Mouse (Mus musculus) hindbrain, embryonic 11.5 days (tissue): ENCODE results near the gene Nek10. TPM values are rescaled to one million over a fixed set of nuclear protein-coding genes. Genes with fewer than 3 reads are reported as not detected.

ENCODE experiments used
- ATAC-seq: fragments of 200-750 bp; cut with Nextera tagmentation; 2 replicates; pipeline ENCODE4 v1.8.0; 2017; ENCODE audit warnings: mild to moderate bottlenecking, moderate TSS enrichment, moderate library complexity; ENCODE audit not compliant: low FRiP score
- DNase-seq: peaks from one replicate; pipeline ENCODE4 v3.0.0-alpha.2; 2015; ENCODE audit warnings: low spot score
- H3K27ac ChIP-seq: fragments of 300-500 bp; sonication (generic); 2 replicates; pipeline ENCODE4 v1.5.1; 2014; ENCODE audit warnings: mild to moderate bottlenecking, low read depth, low read length
- H3K27me3 ChIP-seq: fragments of 300-500 bp; sonication (generic); 2 replicates; pipeline ENCODE4 v1.6.1; 2014; ENCODE audit warnings: mild to moderate bottlenecking, low read length, moderate library complexity, mixed read lengths; ENCODE audit not compliant: control insufficient read depth, insufficient read depth
- H3K36me3 ChIP-seq: fragments of 300-500 bp; sonication (generic); 2 replicates; pipeline ENCODE4 v1.6.1; 2014; ENCODE audit warnings: mild to moderate bottlenecking, low read length, moderate library complexity, mixed read lengths; ENCODE audit not compliant: control insufficient read depth, insufficient read depth
- H3K4me1 ChIP-seq: fragments of 300-500 bp; sonication (generic); replicated peaks from 2 replicates; pipeline ENCODE4 v1.6.1; 2014; ENCODE audit warnings: low read length, mixed read lengths; ENCODE audit not compliant: control insufficient read depth, insufficient read depth
- H3K4me2 ChIP-seq: fragments of 300-500 bp; sonication (generic); replicated peaks from 2 replicates; pipeline ENCODE4 v1.6.1; 2014; ENCODE audit warnings: mild to moderate bottlenecking, low read depth, low read length
- H3K4me3 ChIP-seq: fragments of 300-500 bp; sonication (generic); 2 replicates; pipeline ENCODE4 v1.5.1; 2014; ENCODE audit warnings: low read depth, low read length
- H3K9ac ChIP-seq: fragments of 300-500 bp; sonication (generic); 2 replicates; pipeline ENCODE4 v1.6.1; 2014; ENCODE audit warnings: low read depth, low read length
- H3K9me3 ChIP-seq: fragments of 300-500 bp; sonication (generic); 2 replicates; pipeline ENCODE4 v1.6.1; 2016; ENCODE audit warnings: low read length; ENCODE audit not compliant: control insufficient read depth
- WGBS: fragments of 180-500 bp; shearing (Covaris S2); extraction: QIAGEN DNeasy Blood & Tissue Kit; methylation state at CpG from one replicate; pipeline ENCODE4 v1.1.7; 2014; 5-methylcytosine and 5-hydroxymethylcytosine counted together
- polyA plus RNA-seq: library from polyadenylated mRNA; unstranded; fragments of >200 nt; fragmentation: Nextera tagmentation; extraction: Ambion mirVana; gene quantifications from 2 replicates; pipeline ENCODE4 v1.2.1, GENCODE M21; 2014

Gene Nek10
- polyA plus RNA-seq, 1 experiment from 2014 or later: 0.19 TPM

DNA sequence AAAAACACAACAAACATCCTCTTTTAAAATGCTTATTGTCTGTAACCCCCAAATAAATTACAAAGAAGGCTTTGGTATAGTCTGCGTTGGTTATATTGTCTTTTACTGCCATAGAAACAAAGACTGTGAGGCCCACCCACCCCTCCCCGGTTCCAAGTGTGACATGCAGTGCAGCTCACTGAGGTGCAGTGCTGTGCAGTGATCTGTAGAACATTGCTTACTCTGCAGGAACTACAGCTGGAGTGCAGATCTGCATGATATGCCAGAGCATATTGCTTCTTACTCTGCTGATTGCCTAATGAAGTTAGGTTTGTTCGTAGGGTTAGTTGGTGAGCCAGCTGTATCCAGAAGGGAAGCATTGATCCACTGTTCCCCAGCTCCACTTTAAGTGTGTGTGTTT lies 57.1 kb downstream of the Nek10 start:
- no peak for ATAC-seq
- no peaks in the 10 kb centered on the region for H3K9me3 ChIP-seq
- 50% methylated on average over 3 of the region's 3 CpGs for WGBS

GRCm38 (mm10) chr14:14863690-14864356 lies 60.6 kb downstream of the Nek10 start:
- Histone ChIP-seq H3K9me3 (no peaks in the 10 kb centered on the region), H3K4me3 (no peak overlapping the region), H3K36me3 (no peaks in the 10 kb centered on the region), H3K9ac (0 out of 2 replicates have a peak overlapping the region, but pooled peaks have one; percentile 34), H3K27ac (no peak overlapping the region), H3K27me3 (no peaks in the 10 kb centered on the region), H3K4me1 (no peaks in the 10 kb centered on the region), H3K4me2 (no peak overlapping the region)
- peak; percentile 86 for DNase-seq
- peak; percentile 81 for ATAC-seq
- WGBS: 34% methylated on average over 7 of the region's 7 CpGs

More for the DNA sequence above, 57.1 kb downstream of the Nek10 start:
- Histone ChIP-seq H3K9ac (no peak overlapping the region), H3K4me2 (no peak overlapping the region), H3K4me3 (no peak overlapping the region), H3K4me1 (no peaks in the 10 kb centered on the region), H3K36me3 (no peaks in the 10 kb centered on the region), H3K27me3 (no peaks in the 10 kb centered on the region), H3K27ac (no peak overlapping the region)
- DNase-seq: no peak

DNA sequence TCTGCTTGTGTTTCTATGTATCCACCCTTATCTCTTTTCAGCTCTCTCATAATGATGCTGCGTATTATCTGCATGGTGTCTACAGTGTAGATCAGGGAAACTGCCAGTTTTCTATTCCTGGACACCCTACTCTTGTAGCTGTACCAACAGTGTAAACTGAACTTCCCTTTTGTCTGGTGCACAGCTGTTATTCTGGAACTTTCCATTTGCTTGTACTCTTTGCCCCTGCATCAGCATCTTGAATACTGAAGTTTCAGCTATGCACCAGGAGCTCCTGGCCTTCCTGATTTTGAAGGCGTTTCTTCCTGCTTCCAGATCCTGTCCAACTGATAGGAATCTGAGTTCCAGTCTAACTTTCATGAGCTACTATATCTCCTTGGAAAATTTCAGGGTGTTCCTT lies 66.0 kb downstream of the Nek10 start:
- no peak overlapping the region for H3K9ac ChIP-seq
- H3K4me2 ChIP-seq: no peak overlapping the region
- H3K27me3 ChIP-seq: no peaks in the 10 kb centered on the region
- DNase-seq: no peak
- H3K4me3 ChIP-seq: no peak overlapping the region
- no peaks in the 10 kb centered on the region for H3K4me1 ChIP-seq
- WGBS: 91% methylated on average over 2 of the region's 2 CpGs
- H3K9me3 ChIP-seq: no peaks in the 10 kb centered on the region
- H3K36me3 ChIP-seq: no peaks in the 10 kb centered on the region
- H3K27ac ChIP-seq: no peak overlapping the region
- ATAC-seq: no peak

DNA sequence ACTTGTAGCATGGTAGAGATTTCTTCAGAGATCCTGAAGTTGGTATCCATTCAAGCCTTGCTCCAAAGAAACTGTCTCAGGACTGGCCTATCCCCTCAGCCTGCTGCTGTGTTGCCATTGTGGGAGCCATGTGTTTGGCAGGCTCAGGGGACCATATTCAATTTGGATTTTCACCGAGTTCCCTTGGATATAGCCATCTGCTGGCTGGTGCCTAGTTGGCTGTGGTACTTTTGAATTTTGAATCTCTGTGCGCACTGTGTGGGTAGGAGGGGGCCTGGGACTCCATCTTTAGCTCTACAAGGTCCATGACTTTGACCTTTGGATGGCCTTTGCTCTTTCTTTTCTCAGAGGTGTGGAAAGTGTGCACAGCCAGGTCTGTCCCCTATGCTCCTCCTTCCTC lies 66.8 kb downstream of the Nek10 start:
- DNase-seq: no peak
- no peaks in the 10 kb centered on the region for H3K36me3 ChIP-seq
- no peak for ATAC-seq
- 85% methylated on average over 2 of the region's 2 CpGs for WGBS
- no peak overlapping the region for H3K9ac ChIP-seq
- H3K4me2 ChIP-seq: no peak overlapping the region
- H3K27me3 ChIP-seq: no peaks in the 10 kb centered on the region
- H3K27ac ChIP-seq: no peak overlapping the region
- H3K4me1 ChIP-seq: no peaks in the 10 kb centered on the region
- no peaks in the 10 kb centered on the region for H3K9me3 ChIP-seq
- H3K4me3 ChIP-seq: no peak overlapping the region

DNA sequence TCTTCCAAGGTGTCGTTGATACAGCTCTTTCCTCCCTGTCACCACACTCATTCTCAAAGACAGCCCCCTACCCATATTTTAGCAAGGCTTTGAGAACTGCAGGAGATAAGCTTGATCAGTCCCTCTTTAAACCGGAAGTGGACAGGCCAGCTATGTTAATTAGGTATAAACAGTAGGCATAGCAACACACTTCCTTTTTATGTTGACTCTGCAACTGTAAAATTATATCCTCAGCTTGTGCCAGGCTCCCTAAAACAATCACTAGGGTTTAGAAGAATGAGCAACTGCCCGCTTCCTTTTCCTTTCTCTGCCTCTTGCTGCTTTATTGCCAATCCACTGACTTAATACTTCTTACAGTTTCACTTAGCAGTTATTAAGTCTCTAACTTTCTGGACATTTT lies 67.2 kb downstream of the Nek10 start:
- no peaks in the 10 kb centered on the region for H3K36me3 ChIP-seq
- no peaks in the 10 kb centered on the region for H3K4me1 ChIP-seq
- WGBS: 91% methylated on average over 3 of the region's 3 CpGs
- H3K27ac ChIP-seq: no peak overlapping the region
- H3K9ac ChIP-seq: no peak overlapping the region
- no peaks in the 10 kb centered on the region for H3K9me3 ChIP-seq
- DNase-seq (no peak), ATAC-seq (no peak)
- no peak overlapping the region for H3K4me3 ChIP-seq
- H3K4me2 ChIP-seq: no peak overlapping the region
- no peaks in the 10 kb centered on the region for H3K27me3 ChIP-seq

DNA sequence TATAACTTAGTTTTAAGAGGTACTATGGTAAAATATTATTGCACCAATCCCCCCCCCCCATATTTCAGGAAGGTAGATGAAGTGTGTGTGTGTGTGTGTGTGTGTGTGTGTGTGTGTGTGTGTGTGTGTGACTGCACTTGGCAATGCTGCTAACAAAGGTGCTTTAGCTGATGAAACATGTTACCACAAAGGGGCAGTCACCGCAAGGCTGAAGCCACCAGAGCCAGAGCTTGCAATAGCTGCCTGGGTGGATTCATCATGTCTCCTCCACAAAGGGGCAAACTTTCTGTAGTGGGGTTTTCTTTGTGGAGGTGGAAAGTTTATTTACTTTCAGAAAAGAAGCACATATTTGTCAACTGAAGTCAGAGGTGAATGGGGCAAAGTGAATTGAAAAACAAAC lies 67.9 kb downstream of the Nek10 start:
- H3K4me2 ChIP-seq: no peak overlapping the region
- no peak for DNase-seq
- no peak overlapping the region for H3K9ac ChIP-seq
- no peaks in the 10 kb centered on the region for H3K4me1 ChIP-seq
- ATAC-seq: no peak
- WGBS: 100% methylated on average over 1 of the region's 1 CpGs
- no peaks in the 10 kb centered on the region for H3K9me3 ChIP-seq
- no peaks in the 10 kb centered on the region for H3K27me3 ChIP-seq
- no peaks in the 10 kb centered on the region for H3K36me3 ChIP-seq
- H3K4me3 ChIP-seq: no peak overlapping the region
- no peak overlapping the region for H3K27ac ChIP-seq

DNA sequence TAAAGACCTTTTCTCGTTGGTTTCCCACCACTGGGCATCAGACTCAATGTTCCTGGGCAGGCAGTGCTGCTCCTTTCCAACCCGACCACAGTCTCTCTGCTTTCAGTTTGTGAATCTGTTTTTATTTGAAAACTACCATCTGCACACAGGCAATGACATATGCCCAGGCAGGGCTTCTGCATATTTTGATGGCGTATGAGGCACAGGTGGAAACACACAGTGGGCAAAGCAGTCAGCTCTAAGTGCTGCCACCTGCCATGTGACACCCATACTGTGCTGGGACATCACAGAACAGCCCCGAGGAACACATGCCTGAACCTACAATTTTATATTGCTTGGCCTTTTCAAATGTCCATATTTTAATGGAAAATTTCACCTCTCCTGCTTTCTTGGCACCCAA lies 68.5 kb downstream of the Nek10 start:
- no peak overlapping the region for H3K27ac ChIP-seq
- no peak overlapping the region for H3K9ac ChIP-seq
- no peaks in the 10 kb centered on the region for H3K27me3 ChIP-seq
- no peak overlapping the region for H3K4me3 ChIP-seq
- no peaks in the 10 kb centered on the region for H3K4me1 ChIP-seq
- H3K9me3 ChIP-seq: no peaks in the 10 kb centered on the region
- no peak overlapping the region for H3K4me2 ChIP-seq
- no peak for ATAC-seq
- DNase-seq: no peak
- 82% methylated on average over 4 of the region's 4 CpGs for WGBS
- H3K36me3 ChIP-seq: no peaks in the 10 kb centered on the region

GRCm38 (mm10) chr14:14893932-14894652 lies 90.9 kb downstream of the Nek10 start:
- peak; percentile 26 for DNase-seq
- H3K4me2 ChIP-seq: no peak overlapping the region
- no peaks in the 10 kb centered on the region for H3K9me3 ChIP-seq
- H3K4me3 ChIP-seq: no peak overlapping the region
- 38% methylated on average over 4 of the region's 4 CpGs for WGBS
- no peak overlapping the region for H3K27ac ChIP-seq
- H3K4me1 ChIP-seq: no peaks in the 10 kb centered on the region
- no peaks in the 10 kb centered on the region for H3K36me3 ChIP-seq
- H3K9ac ChIP-seq: no peak overlapping the region
- H3K27me3 ChIP-seq: no peaks in the 10 kb centered on the region
- no peak for ATAC-seq

DNA sequence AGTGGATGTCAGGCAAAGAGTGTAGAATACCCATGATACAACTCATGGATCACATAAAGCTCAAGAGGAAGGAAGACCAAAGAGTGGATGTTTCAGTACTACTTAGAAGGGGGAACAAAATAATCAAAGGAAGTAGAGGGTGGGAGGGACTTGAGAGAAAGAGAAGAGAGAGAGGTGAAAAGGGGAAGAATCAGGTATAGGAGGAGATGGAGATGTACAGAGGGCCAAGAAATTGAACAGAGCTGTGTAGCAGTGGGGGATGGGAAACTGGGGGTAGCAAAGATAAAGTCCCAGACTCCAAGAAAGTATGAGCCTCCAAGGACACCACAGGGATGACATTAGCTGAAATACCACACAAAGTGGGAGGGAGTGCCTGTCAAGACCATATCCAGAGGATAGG lies 91.6 kb downstream of the Nek10 start:
- no peaks in the 10 kb centered on the region for H3K9me3 ChIP-seq
- H3K27ac ChIP-seq: no peak overlapping the region
- H3K4me3 ChIP-seq: no peak overlapping the region
- H3K4me1 ChIP-seq: no peaks in the 10 kb centered on the region
- no peak overlapping the region for H3K9ac ChIP-seq
- no peak overlapping the region for H3K4me2 ChIP-seq
- DNase-seq: no peak
- no peak for ATAC-seq
- no peaks in the 10 kb centered on the region for H3K27me3 ChIP-seq
- no peaks in the 10 kb centered on the region for H3K36me3 ChIP-seq
